In genomic region chr17:32478727-32479126, GRCm38 (mm10) we compare ENCODE assay signal across 26 mouse cellular contexts. TPM values are rescaled to one million over a fixed set of nuclear protein-coding genes. Genes with fewer than 3 reads are reported as not detected.
"Had no signal": no experiment of that assay in that cellular context is flagged by ENCODE, and none has a peak within 500 bp of the region (broad histone marks: within the 10 kb centered on the region; RNA-seq: fewer than 3 reads in every experiment).

No protein-coding gene starts in this region.

- ATAC-seq: liver, postnatal 0 days; lung, postnatal 0 days; midbrain, embryonic 16.5 days had no signal

- H3K4me1 ChIP-seq: lung, embryonic 15.5 days had no signal

- DNase-seq: liver, postnatal 0 days; lung, adult 2 months; lung, postnatal 14 days; lung, postnatal 36 days; midbrain, embryonic 14.5 days; retina, postnatal 1 day; right cerebral cortex, adult 18-20 months; right cerebral cortex, postnatal 25 days; right cerebral cortex, postnatal 4 days; thymus, adult 18-20 months; thymus, postnatal 14 days; thymus, postnatal 36 days had no signal

- H3K36me3 ChIP-seq: liver, embryonic 15.5 days; lung, embryonic 15.5 days; midbrain, embryonic 10.5 days; midbrain, embryonic 12.5 days; neural tube, embryonic 13.5 days; neural tube, embryonic 15.5 days had no signal

- H3K27ac ChIP-seq: liver, embryonic 15.5 days; lung, embryonic 15.5 days; macrophage; midbrain, embryonic 10.5 days; midbrain, embryonic 12.5 days; neural tube, embryonic 13.5 days; neural tube, embryonic 15.5 days had no signal

- H3K9me3 ChIP-seq: liver, embryonic 15.5 days; lung, embryonic 15.5 days; midbrain, embryonic 10.5 days; midbrain, embryonic 12.5 days; neural tube, embryonic 13.5 days; neural tube, embryonic 15.5 days had no signal

- H3K4me3 ChIP-seq: liver, embryonic 15.5 days; lung, embryonic 15.5 days; midbrain, embryonic 10.5 days; midbrain, embryonic 12.5 days; myocyte; neural tube, embryonic 13.5 days; neural tube, embryonic 15.5 days had no signal

RNA-seq across cellular contexts. Expression of gene Cyp4f39, which starts 26.2 kb away (rescaled TPM):
- total RNA-seq: megakaryocyte, adult 5-6 weeks had no signal

RNA-seq across cellular contexts. Expression of gene Cyp4f17, which starts 27.1 kb away (rescaled TPM):
- total RNA-seq: megakaryocyte-erythroid progenitor cell, adult 5-6 weeks had no signal

RNA-seq across cellular contexts. Expression of gene Pglyrp2, which starts 54.8 kb away (rescaled TPM):
- polyA plus RNA-seq: macrophage; midbrain, embryonic 10.5 days; midbrain, embryonic 12.5 days; midbrain, embryonic 14.5 days; midbrain, embryonic 16.5 days; myocyte; neural tube, embryonic 11.5 days; neural tube, embryonic 13.5 days; neural tube, embryonic 15.5 days; stomach, embryonic 14.5 days had no signal
